Mouse (Mus musculus) macrophage (primary cell): ENCODE data around the gene Nrde2. TPM values are rescaled to one million over a fixed set of nuclear protein-coding genes. Genes with fewer than 3 reads are reported as not detected.

Experiments
- H3K27ac ChIP-seq: fragments of 350-480 bp; formaldehyde crosslinking; 2 replicates; pipeline ENCODE4 v1.9.0; 2021
- H3K36me3 ChIP-seq: fragments of 350-480 bp; formaldehyde crosslinking; 2 replicates; pipeline ENCODE4 v1.9.0; 2021; ENCODE audit errors: inconsistent target
- H3K4me3 ChIP-seq: fragments of 350-480 bp; formaldehyde crosslinking; 2 replicates; pipeline ENCODE4 v1.9.0; 2021; ENCODE audit errors: inconsistent target
- H3K79me2 ChIP-seq: fragments of 350-480 bp; formaldehyde crosslinking; 2 replicates; pipeline ENCODE4 v1.9.0; 2021; ENCODE audit errors: inconsistent target
- WGBS: methylation state at CpG from one replicate; pipeline ENCODE4 v1.1.7; 2026; ENCODE audit warnings: inconsistent platforms; ENCODE audit not compliant: missing documents; 5-methylcytosine and 5-hydroxymethylcytosine counted together
- polyA plus RNA-seq: library from polyadenylated mRNA; stranded (reverse); fragments of 250-400 nt; gene quantifications from 3 replicates; pipeline ENCODE4 v1.2.4, GENCODE M21; 2018; ENCODE audit warnings: inconsistent platforms

Nrde2 gene
- polyA plus RNA-seq, 1 experiment from 2014 or later = 19.9 TPM

GRCm38 (mm10) chr12:100088026-100088425 lies 71.4 kb downstream of the Nrde2 start:
- H3K27ac ChIP-seq = no peak overlapping the region
- 100% methylated on average over 3 of the region's 3 CpGs for WGBS
- H3K4me3 ChIP-seq = no peak overlapping the region
- H3K36me3 ChIP-seq = no peaks in the 10 kb centered on the region
- no peaks in the 10 kb centered on the region for H3K79me2 ChIP-seq

- H3K36me3 ChIP-seq = no peaks in the 10 kb centered on the region
- H3K4me3 ChIP-seq = no peak overlapping the region
- WGBS = 81% methylated on average over 8 of the region's 8 CpGs
- no peak overlapping the region for H3K27ac ChIP-seq
- H3K79me2 ChIP-seq = no peaks in the 10 kb centered on the region
These were observed 79.7 kb downstream of the Nrde2 start for GRCm38 (mm10) chr12:100079636-100080286.

- 90% methylated on average over 4 of the region's 4 CpGs for WGBS
- Histone ChIP-seq H3K27ac (no peak overlapping the region), H3K79me2 (no peaks in the 10 kb centered on the region), H3K36me3 (no peaks in the 10 kb centered on the region), H3K4me3 (no peak overlapping the region)
These were observed 83.7 kb downstream of the Nrde2 start for GRCm38 (mm10) chr12:100075715-100076114.

Other genes with a start within 250 kb of the Nrde2 start
- gene Kcnk13, start 195.2 kb downstream of the Nrde2 start, polyA plus RNA-seq = 14.2 to 39.1 TPM (median 20.5 TPM) in 3 replicates
- 132 to 355 TPM (median 176 TPM) in 3 replicates for gene Psmc1, start 49.5 kb downstream of the Nrde2 start, polyA plus RNA-seq
- gene Calm1, start 39.8 kb upstream of the Nrde2 start, polyA plus RNA-seq = 353 to 525 TPM (median 432 TPM) in 3 replicates